Mouse (Mus musculus) heart, postnatal 36 days (tissue): ENCODE measurements around the gene Ctnnbl1. TPM values are rescaled to one million over a fixed set of nuclear protein-coding genes. Genes with fewer than 3 reads are reported as not detected.

ENCODE experiments used
- DNase-seq, 2 experiments: peaks; one replicate each; pipeline ENCODE4 v3.0.0; 2021 to 2022
- intact Hi-C: fragments of 180-260 bp; cut with DNase I; formaldehyde crosslinking; loops from one replicate; pipeline ENCODE4 v1.15.1; 2025
- total RNA-seq, 2 experiments: library from RNA; stranded (reverse); gene quantifications; 2 replicates each; pipeline ENCODE4 v1.2.3; 2021

The Ctnnbl1 gene
- total RNA-seq, 2 experiments from 2014 or later = 11.3 to 14.8 TPM

DNA sequence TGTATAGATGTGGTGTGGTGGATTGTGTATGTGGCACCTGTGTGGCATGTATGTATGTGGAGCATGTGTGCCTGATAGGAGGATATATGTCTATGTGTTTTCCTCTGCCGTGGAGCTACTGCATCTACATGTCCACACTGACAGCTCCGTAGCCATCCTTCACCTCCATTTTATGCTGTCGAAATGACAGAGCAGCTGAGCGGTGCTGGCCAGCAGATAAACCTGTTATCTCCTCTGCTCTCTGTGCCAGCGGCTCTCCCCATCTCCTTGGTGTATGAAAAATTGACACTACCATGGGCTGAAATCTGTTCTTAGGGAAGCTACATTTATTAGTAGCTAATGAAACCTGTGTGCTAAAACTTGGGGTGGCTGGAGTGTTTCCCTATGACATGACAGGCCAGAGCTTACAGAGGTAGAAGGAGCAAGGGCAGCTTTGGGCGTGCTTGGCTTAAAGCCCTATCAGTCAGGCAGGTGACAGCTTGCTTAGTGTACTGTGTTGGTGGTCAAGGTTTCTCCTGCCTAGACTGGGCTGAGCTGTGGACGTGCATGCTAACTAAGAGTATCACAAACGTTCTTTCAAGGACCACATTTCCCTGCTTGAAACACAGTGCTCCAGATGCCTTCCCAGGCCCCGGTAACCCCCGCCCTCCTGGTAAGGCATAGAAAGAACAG is 124.2 kb downstream of the Ctnnbl1 start:
- intact Hi-C loops = no loop called here
- peak in 1 of 2 experiments; percentile 25 for DNase-seq

DNA sequence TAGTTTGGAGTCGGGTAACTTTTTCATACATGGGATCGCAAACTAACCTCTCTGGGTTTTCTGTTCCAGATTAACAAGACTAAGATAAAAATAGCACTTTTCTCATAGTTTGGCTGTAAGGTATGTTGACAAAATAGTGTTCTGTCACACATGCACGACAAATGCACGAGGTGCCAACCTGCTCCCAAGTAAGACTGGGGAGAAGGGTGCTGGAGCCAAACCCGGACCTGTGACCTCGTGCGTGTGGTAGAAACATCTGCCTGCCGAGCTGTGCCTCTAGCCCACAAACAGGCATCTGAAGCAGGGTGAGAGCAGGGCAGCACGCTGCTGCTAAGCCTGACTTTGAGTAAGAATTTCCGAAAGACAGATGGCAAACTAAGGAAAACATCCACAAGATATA is 125.1 kb downstream of the Ctnnbl1 start:
- DNase-seq = no peak
- intact Hi-C loops = no loop called here

DNA sequence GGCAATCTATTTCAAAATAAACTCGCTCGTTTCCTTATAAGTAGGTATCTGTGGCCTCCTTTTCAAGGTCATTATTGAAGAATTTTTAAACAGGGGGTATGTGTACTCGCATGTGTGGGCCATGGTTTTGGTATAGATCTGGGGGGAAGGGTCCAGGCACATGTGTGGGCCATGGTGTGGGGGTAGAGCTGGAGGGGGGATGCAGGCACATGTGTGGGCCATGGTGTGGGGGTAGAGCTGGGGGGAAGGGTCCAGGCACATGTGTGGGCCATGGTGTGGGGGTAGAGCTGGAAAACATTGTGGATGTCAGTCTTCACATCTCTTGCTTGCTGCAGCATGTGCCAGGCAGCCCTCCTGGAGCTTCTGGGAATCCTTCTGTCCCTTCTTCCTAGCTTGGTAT is 129.9 kb downstream of the Ctnnbl1 start:
- no peak for DNase-seq
- intact Hi-C loops = no loop called here

DNA sequence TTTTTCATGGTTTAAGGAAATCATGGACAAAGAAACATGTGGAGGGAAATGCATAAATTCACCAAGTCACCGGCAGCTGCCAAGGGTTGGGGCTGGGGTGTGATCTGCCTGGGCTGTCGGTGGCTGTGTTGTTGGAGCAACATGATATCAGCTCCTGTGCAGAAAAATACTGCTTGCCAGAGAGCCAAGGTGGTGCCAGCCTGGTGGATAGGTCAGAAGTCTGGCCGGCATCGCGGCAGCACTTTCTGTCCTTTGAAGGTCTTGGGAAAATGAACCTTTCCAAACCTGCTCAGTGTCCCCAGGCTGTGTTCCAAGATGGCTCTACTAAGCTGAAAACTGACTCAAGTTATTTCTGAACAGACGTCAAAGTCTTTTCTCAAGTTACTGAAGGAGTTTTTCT is 133.0 kb downstream of the Ctnnbl1 start:
- intact Hi-C loops = loop anchor here (5.0 kb wide), 1 partner anchor 48 kb away; no protein-coding TSS in a partner anchor
- DNase-seq = peak; percentile 26 to 30

DNA sequence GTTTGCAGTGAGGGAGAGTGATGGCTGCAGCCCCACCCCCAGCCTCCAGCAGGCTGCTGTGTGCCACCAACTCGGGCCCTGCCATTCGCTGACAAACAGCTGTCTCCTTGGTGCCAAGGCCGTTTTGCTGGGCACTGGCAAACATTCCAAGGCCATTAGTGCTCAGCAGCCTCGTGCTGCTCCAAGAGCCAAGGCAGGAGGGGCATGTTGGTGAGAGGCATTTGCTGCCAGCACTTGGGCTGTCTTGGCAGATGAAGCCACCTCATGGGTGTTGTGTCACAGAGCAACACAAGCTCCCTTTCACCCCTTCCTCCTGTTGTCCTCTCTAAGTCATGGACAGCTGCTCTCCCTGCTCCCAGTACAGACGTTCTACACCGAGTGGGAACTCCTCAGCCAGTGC is 136.0 kb downstream of the Ctnnbl1 start:
- intact Hi-C loops = loop anchor here (5.0 kb wide), 1 partner anchor 51 kb away; no protein-coding TSS in a partner anchor
- peak; percentile 46 to 53 for DNase-seq

DNA sequence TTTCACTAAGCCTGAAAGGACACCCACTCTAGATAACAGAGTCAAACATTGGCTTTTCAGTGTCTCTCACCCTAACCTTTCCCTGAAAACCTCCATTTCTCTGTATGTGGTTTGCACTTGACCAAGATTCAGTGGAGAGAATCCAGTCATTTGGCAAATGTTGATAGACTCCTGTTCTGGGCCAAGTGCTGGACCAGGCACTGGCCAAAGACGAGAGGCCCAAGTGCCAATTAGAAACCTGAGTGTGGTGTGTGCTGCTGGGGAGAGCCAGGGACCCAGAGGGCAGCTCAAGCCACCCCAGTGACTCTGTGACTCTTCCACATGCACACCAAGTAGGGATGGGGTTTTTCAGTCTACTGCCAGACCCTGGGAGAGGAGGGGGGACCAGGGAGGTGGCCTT is 136.5 kb downstream of the Ctnnbl1 start:
- DNase-seq = no peak
- intact Hi-C loops = loop anchor here (5.0 kb wide), 1 partner anchor 51 kb away; no protein-coding TSS in a partner anchor

DNA sequence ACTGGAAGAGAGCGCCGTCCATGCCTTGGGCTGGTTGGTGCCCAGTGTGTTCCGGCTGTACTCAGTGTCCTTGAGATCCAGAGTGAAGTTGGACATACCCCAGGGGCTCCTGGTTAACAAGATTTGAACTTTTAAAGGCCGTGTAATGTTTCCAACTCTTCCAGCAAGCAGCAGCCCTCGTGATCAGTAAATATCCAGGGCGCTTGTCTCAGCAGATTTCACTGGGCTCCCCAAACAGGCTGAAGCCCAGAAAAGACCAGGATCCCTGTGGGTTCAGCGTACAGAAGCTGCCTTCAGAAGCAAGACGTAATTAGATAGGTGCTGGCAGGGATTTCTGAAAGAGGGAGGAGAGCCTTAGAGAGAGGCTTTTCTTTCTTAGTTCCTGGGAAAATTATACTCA is 137.9 kb downstream of the Ctnnbl1 start:
- no peak for DNase-seq
- intact Hi-C loops = no loop called here

DNA sequence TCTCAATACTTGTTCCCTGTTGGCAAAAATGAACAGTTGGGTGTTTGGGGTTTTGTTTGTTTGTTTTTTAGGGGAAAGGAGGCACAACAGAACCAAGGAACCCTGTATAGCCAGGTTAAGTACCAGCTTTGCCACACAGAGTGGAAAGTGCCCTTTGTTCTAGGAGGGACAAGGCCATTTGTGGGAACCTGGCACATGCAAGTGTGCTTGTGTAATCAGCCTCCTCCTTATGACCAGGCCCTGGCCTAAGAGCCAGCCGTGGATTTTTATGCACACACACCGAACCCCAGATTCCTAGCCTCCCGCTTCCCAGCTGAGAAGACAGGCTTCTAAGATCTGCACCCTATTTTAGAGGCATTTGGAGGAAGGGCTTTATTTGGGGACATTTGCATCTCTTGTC is 140.2 kb downstream of the Ctnnbl1 start:
- DNase-seq = no peak
- intact Hi-C loops = no loop called here

DNA sequence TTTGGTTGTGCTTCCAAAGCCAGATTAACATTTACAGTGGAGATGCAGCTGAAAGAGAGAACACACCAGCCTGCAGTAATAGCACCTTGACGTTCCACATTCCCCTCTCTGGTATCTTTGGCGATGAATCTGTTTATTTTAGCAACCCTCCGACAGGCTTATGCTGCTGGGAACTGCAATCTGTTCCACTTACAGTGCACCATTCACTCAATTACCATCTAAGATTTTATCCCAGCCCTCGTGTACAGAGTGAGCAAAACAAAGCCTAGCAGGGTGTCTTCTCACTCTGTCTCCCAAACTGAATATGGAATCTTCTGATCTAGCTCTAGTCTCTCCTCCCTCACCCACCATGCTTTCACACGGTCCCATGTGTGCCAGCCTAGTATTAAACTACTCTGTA is 140.8 kb downstream of the Ctnnbl1 start:
- intact Hi-C loops = no loop called here
- no peak for DNase-seq

DNA sequence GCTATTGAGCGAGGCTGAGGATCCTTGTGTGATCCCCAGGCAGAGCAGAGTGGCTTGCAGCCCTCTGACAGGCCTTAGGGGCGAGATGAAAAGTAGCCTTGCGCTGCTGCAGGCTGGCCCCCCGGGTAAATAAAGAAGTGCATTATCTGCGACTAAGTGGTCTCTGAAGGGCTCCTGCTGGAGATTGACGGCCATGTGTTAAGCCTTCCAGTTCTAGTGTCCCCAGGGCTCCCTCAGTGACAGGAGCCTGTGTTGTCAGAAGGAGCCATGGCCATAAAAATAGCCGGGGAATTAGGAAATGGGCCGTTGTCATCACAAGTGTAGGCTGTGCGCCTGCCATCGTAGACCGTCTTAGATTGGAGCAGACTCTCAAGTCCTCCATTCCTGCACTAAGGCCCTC is 144.7 kb downstream of the Ctnnbl1 start:
- intact Hi-C loops = no loop called here
- DNase-seq = no peak

DNA sequence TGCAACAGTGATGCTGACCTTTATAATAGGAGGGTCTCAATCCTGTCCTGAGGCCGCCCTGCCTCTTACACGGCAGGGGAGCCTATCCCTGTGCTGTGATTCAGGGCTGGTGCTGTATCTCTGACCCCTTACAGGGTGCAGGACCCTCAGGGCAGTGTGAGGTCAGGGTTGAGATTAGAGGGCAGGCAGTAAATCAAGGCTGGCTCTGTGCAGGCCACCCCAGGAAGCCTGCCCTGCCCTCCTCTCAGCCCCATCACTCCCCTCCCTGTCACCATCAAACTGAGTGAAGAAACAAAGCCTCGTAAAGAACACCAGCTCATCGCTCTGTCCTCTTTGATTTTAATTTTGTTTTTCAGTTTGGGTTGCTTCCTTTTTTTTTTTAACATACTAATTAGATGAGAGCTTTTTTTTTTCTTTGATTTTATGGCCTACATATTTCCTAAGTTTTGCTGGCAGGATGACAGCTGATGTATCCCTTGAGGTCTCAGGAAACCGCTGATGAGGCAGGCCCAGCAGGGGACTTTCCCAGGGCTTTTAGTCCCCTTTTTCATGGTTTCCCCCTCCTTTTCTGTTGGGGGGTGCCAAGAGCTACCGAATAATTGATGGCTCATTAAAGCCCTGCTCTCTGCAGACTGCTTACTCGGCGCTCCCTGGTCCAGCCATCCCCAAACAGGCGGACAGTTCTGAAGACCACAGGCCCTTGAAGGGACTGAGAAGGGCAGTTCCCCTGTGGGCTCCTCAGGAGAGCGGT is 150.2 kb downstream of the Ctnnbl1 start:
- intact Hi-C loops = no loop called here
- DNase-seq = no peak

DNA sequence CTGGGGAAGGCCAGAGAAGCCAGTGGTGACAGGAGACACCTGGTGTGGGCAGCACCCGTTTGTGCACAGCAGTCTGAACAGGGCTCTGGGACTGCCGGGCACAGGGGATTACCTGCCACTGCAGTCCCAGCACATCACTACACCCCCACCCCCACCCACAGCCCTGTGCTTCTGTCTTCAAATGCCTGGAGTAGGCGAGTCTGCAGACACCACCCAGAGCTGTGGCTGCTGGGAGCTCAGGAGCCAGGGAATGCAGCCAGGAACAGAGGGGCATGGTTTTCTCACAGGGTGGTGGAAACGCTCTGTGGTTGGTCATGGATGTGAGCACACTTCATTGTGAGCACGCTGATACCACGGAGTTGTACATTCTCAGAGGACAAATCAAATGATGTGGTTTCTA is 154.0 kb downstream of the Ctnnbl1 start:
- DNase-seq = no peak
- intact Hi-C loops = no loop called here

DNA sequence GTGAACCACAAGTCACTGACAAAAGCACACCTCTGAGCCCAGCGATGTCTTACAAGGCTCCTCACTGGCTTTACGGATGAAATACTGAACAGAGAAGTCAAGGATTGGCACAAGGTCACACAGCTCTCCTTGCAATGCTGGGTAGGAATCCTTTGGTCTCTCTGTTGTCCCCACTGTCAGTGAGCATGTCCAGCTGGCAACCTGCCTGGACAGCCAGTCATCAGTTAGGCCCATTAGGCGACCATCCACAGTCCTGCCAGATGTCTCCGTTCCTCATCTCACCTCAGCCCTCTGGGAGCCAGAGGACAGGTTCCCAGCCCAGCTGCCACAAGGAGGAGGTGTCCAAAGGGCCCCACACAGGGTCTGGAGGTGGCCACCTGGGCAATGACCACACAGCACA is 159.9 kb downstream of the Ctnnbl1 start:
- DNase-seq = no peak
- intact Hi-C loops = no loop called here

DNA sequence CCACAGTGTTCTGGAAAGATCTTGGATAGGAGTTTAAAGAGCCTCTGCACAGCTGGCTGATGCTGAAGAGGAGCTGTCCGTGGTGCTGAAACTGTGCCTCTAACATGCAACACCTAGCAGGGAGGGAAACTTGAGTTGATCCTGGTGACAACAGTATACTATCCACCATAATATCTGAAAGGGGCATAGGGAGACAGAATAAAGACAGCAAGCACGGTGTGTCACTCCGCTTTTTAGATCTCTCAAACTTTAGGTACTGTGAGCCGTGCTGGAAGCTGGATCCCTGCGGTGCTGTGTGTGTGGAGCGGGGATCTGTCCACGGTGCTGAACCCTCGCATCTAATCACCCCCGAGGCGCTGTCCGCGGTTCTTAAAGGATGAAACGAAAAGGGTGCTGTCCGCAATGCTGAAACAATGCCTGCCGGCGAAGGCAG is 176.0 kb downstream of the Ctnnbl1 start:
- DNase-seq = peak; percentile 83 to 85
- intact Hi-C loops = no loop called here

DNA sequence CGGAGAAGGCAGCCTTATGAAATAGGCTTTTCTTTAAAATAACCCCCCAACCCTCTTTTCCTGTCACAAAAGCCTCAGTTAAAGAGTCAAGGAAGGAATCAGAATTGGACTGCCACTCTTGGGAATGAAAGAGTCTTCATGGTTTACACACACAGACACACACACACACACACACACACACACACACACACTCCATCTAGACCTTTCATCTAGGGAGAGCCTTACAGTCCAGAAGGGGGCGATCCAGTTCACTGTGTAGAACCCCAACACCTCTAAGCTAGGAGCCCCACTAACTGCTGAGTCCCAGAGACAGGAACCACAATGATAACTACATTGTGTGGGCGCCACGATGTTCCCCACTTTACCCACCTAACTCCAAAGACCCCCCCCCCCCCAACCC is 176.5 kb downstream of the Ctnnbl1 start:
- DNase-seq = no peak
- intact Hi-C loops = no loop called here

DNA sequence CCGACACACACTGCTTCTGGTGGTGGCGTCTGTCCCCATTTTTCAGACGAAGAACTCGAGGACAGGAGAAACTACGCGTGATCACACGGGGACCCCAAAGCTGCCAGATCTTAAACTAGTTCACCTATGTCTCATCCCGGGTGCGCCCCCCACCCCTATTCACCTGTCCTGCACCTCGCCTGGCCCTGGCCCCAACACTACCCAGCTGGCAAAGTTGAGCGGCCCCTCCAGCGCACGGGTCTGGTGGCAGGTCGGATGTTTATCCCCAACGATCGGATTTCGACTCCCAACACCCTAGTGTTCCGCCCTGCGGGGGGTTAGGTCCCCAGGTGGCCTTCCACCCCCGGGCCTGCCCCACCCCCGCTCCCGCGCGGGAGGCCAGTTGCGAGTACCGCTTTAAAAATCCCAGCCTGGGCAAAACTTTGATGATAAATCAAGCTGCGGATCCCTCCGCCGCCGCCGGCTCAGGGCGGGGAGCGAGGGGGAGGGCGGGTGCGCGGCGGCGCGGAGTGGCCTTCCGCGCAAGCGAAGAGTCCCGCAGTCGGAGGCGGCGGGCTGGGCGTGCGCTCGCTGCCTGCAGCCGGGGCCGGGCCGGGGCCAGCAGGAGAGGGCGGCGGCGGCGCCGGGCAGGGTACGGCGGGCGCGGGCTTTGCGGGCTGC is 177.0 kb downstream of the Ctnnbl1 start, which contains the start of gene Vstm2l:
TSS of gene Vstm2l (plus strand) at position 549 of the 660 bp plus-strand sequence.
- intact Hi-C loops = no loop called here
- DNase-seq = no peak

DNA sequence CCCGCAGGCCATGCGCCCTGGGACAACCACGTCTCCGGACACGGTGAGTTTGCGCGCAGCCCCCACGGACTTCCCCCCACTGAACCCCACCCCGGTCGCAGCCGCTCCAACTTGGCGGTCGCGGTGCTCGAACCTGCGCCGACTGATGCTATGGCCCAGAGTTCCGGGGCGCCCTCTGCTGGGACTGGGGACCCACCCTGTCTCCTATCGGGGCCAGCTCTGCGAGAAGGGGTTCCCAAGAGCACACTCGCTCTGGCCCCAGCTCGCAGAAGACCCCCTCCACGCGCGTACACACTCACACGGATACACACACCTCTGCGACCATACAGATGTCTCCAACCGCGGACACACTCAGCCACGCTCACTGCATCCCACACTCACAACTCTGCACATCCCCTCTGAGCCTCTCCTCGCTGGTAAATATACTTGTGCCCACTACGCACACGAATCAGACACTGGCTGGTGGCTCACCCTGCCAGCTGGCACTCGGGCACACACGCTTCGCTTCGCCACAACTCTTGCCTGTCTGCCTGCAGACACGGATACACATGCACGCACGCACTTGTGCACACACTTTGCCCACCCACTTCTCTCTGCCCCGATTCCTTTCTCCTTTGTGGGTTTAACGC is 177.8 kb downstream of the Ctnnbl1 start:
- no peak for DNase-seq
- intact Hi-C loops = no loop called here

DNA sequence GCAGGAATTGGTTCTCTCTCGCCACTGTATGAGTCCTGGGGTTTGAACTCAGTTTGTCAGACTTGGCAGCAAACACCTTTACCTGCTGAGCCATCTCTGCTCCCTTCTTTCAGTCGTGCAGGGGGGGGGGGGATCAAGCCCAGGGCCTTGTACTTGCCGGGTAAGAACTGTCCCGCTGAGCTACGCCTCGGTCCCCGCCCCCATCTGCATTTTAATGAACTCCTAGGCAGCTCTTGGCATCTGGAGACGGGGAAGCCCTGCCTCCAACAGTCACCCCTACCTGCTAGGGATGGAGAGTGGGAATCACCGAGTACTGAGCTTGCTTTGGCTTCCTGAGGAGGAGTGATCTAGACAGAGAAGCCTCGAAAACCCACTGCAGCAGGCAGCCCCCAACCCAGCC is 181.3 kb downstream of the Ctnnbl1 start:
- intact Hi-C loops = no loop called here

DNA sequence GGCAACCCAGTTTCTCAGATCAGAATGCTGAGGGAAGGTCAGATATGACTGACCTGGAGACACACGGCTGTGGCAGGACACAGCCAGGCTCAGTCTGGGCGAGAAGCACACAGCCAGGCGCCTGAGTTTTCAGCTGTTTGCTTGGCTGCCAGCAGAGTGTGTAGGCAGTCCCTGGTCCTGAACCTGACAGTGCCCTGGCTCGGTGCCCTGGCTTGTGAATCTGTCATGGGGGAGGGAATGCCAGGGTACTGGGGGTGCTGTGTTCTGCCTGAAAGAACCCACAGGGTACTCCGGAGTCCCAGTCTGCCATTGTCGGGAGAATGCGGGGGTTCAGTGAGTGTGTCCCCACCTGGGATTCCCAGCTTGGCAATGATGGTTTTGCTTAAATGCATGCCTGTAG is 184.3 kb downstream of the Ctnnbl1 start:
- DNase-seq = no peak
- intact Hi-C loops = no loop called here

More for the DNA sequence above, 181.3 kb downstream of the Ctnnbl1 start:
- no peak for DNase-seq

DNA sequence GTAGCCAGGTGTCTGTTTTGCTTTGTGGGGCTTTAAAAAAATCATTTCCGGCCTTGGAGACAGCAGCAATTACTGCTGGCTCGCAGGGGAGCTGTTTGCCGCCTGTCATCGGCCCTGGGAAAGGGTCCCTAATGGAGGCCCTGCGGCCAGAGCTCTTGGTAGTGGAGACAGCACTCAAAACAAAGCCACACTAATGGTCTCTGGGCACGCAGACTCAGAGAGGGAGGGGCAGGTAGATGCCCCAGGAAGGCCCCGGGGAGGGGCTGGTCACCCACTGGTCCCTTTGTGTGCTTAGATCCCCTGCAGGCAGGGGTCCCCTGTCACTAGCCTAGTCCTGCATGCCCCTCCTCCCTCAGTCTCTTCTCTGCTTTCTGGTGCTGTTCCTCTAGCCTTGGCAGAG is 186.2 kb downstream of the Ctnnbl1 start:
- DNase-seq = no peak
- intact Hi-C loops = no loop called here

DNA sequence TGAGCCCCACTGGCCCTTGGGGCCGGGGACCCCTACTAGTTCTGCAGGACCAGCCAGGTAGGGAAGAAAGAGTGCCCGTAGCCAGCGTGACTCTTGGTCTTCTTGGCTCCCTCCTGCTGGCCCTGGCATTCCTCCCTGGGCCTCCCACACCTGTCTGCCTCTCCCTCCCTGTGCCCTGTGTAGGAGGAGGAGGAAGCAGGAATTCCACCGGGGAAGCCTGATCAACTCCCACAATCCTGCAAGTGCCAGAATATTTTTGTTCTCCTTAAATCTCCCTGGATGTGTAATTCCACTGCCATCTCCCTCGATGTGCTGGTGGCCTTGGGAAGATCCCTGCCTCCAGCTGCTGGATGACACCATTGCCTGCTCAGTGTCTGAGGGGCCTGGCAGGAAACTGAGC is 187.3 kb downstream of the Ctnnbl1 start:
- no peak for DNase-seq
- intact Hi-C loops = no loop called here
